21 mouse cellular contexts compared by ENCODE assay signal in genomic region chr4:129662255-129662813, GRCm38 (mm10).
"Had no signal": no experiment of that assay in that cellular context is flagged by ENCODE, and none has a peak within 500 bp of the region (broad histone marks: within the 10 kb centered on the region; RNA-seq: fewer than 3 reads in every experiment).

No protein-coding gene starts in this region.

- H3K4me2 ChIP-seq: limb, embryonic 13.5 days; liver, embryonic 13.5 days; lung, embryonic 14.5 days; midbrain, embryonic 12.5 days; midbrain, embryonic 15.5 days; neural tube, embryonic 12.5 days; neural tube, embryonic 15.5 days; stomach, embryonic 15.5 days had no signal

- H3K9ac ChIP-seq: limb, embryonic 13.5 days; liver, embryonic 13.5 days; lung, embryonic 14.5 days; midbrain, embryonic 12.5 days; midbrain, embryonic 15.5 days; neural tube, embryonic 12.5 days; neural tube, embryonic 15.5 days; stomach, embryonic 15.5 days had no signal

- ATAC-seq: intestine, postnatal 0 days; lung, postnatal 0 days; midbrain, embryonic 15.5 days had no signal

- H3K4me1 ChIP-seq: liver, embryonic 13.5 days; midbrain, embryonic 12.5 days; midbrain, embryonic 15.5 days; neural tube, embryonic 12.5 days; neural tube, embryonic 15.5 days; stomach, embryonic 15.5 days had no signal

- H3K9me3 ChIP-seq: limb, embryonic 13.5 days; liver, embryonic 13.5 days; midbrain, embryonic 12.5 days; midbrain, embryonic 15.5 days; neural tube, embryonic 12.5 days; neural tube, embryonic 15.5 days; stomach, embryonic 15.5 days had no signal

- H3K27ac ChIP-seq: kidney, postnatal 0 days; limb, embryonic 13.5 days; liver, embryonic 13.5 days; macrophage; midbrain, embryonic 12.5 days; midbrain, embryonic 15.5 days; neural tube, embryonic 12.5 days; neural tube, embryonic 15.5 days; stomach, embryonic 15.5 days had no signal

- DNase-seq: kidney, adult 2 months; kidney, postnatal 25 days; left cerebral cortex, postnatal 4 days; liver, embryonic 13.5 days; lung, embryonic 14.5 days; right cerebral cortex, adult 18-20 months; right cerebral cortex, postnatal 14 days; right cerebral cortex, postnatal 4 days; thymus, adult 2 months; thymus, postnatal 14 days; thymus, postnatal 4 days had no signal

- H3K4me3 ChIP-seq: limb, embryonic 13.5 days; liver, embryonic 13.5 days; midbrain, embryonic 12.5 days; midbrain, embryonic 15.5 days; neural tube, embryonic 12.5 days; neural tube, embryonic 15.5 days; stomach, embryonic 15.5 days had no signal

- H3K27me3 ChIP-seq: limb, embryonic 13.5 days; liver, embryonic 13.5 days; midbrain, embryonic 12.5 days; midbrain, embryonic 15.5 days; neural tube, embryonic 12.5 days; neural tube, embryonic 15.5 days; stomach, embryonic 15.5 days had no signal
